Mouse (Mus musculus) liver, embryonic 14.5 days (tissue): ENCODE results near the gene Dynlt1f.
"Not testable (repeated sequence)": the region's sequence is repeated elsewhere in the genome, so short reads cannot be mapped to it uniquely, and the experiment has no call there.

ENCODE experiments used
- CTCF ChIP-seq: IDR thresholded peaks from 2 replicates; pipeline ENCODE4 v1.5.1; 2016; ENCODE audit warnings: antibody characterized with exemption, low read depth, control low read depth
- EP300 ChIP-seq: IDR thresholded peaks from 2 replicates; pipeline ENCODE4 v1.6.1; 2016; ENCODE audit warnings: antibody characterized with exemption, low read depth

DNA sequence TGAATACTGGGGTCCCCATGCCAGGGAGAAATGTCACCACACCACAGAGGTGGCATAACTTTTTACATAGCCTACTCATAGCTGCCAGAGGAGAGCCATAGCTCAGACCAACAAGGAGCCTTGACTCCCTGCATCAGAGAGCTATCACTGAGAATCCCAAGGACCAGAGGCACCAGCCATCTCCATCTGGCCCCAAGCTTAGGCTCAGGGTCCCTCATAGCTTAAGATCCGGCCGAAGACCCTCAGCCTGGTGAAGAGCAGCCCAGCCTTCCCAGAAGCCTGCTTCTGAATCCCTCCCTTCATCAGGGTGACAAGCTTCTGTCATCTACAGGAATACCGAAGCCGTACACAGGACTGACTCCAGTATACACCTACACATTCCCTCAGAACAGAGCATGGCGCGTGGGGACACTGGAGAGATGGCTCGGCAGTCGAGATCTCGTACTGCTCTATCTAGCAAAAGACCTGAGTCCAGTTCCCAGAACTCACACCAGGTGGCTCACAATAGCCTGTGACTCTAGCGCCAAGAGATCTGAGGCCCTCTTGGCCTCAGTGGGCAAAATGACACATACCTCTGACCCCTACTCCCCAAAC lies 15.6 kb downstream of the Dynlt1f start:
- not testable (repeated sequence) for TF ChIP-seq EP300, CTCF
